Mouse (Mus musculus) liver, postnatal 0 days (tissue): ENCODE results near the gene Ppargc1a.

Experiments used
- CTCF ChIP-seq: sonication (generic); IDR thresholded peaks from 2 replicates; pipeline ENCODE4 v1.5.1; 2016; ENCODE audit warnings: antibody characterized with exemption, low read depth
- EP300 ChIP-seq: IDR thresholded peaks from 2 replicates; pipeline ENCODE4 v1.6.1; 2016; ENCODE audit warnings: antibody characterized with exemption, low read depth, mild to moderate bottlenecking

DNA sequence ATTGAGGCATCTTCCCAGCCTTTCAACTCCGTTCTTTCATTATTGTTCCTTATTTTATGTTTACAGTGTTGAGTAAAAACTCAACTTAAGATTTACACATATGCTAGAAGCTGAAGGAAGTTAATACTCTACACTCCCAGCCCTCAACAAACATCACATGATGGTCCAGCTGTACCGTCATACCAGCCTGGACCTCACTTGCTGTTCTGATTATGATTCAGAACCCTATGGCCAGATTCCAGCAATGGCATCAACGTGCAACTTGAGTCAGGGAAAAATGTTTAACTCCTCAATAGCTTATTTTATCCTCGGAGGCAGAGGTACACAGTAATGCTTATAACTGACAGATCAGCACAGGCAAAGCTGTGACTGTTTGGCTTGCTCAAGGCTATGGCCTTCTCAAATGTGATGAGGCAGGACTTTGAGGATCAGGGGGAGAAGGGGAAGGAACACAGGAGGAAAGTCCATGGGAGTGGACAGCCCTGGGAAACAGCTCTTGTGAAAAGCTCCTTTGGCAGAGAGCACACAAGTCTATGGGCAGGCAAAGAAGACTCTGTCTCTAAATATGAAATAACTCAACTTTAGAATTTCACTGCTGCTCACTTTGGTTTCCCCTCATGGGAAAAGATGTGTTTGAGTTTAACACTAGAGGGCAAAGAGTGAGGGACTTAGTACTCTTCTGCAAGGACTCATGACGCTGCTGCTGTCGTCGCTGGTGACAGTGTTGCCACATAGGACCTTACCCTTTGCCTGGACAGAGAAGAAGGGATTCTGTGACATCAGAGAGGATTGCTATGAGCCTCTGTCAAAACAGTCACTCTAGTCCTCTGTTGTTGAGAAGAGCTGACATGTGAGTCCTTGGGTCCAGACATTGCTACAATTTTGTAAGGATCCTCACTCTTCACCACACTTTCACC, 22.1 kb downstream of the Ppargc1a start:
- TF ChIP-seq CTCF (no peak), EP300 (peak; percentile 60; the same call in 1 of the 2 replicates)
